Mouse (Mus musculus) kidney, embryonic 15.5 days (tissue): ENCODE data around the gene Cryab. TPM values are rescaled to one million over a fixed set of nuclear protein-coding genes. Genes with fewer than 3 reads are reported as not detected.

Source experiments
- polyA plus RNA-seq: library from polyadenylated mRNA; unstranded; fragments of >200 nt; fragmentation: Nextera tagmentation; extraction: Ambion mirVana; gene quantifications from 2 replicates; pipeline ENCODE4 v1.2.1, GENCODE M21; 2015

Gene Cryab
- polyA plus RNA-seq, 1 experiment from 2014 or later, result 53.1 TPM

Other genes starting within 250 kb of the Cryab start
- gene Pts, start 222.6 kb upstream of the Cryab start, polyA plus RNA-seq, result 88.2 and 94.1 TPM in 2 replicates
- 1.7 and 3.0 TPM in 2 replicates for gene Il18, start 196.5 kb upstream of the Cryab start, polyA plus RNA-seq
- gene Bco2, start 196.1 kb upstream of the Cryab start, polyA plus RNA-seq, result 0.08 and 0.12 TPM in 2 replicates
- gene Tex12, start 190.0 kb upstream of the Cryab start, polyA plus RNA-seq, result 0.18 TPM in 1 of 2 replicates, not detected in the other
- gene Sdhd, start 147.5 kb upstream of the Cryab start, polyA plus RNA-seq, result 363 and 376 TPM in 2 replicates
- 259 and 296 TPM in 2 replicates for gene Timm8b, start 147.4 kb upstream of the Cryab start, polyA plus RNA-seq
- gene Pih1d2, start 134.0 kb upstream of the Cryab start, polyA plus RNA-seq, result 4.9 and 5.6 TPM in 2 replicates
- 22.1 and 24.8 TPM in 2 replicates for gene Nkapd1, start 133.9 kb upstream of the Cryab start, polyA plus RNA-seq
- 60.4 and 67.2 TPM in 2 replicates for gene Dlat, start 91.5 kb upstream of the Cryab start, polyA plus RNA-seq
- gene Dixdc1, start 11.8 kb upstream of the Cryab start, polyA plus RNA-seq, result 8.3 and 8.5 TPM in 2 replicates
- 8.9 and 9.2 TPM in 2 replicates for gene 2310030G06Rik, start 4.8 kb upstream of the Cryab start, polyA plus RNA-seq
- gene Hspb2, start 1.0 kb downstream of the Cryab start, polyA plus RNA-seq, result 8.1 and 10.5 TPM in 2 replicates
- gene Fdxacb1, start 16.9 kb downstream of the Cryab start, polyA plus RNA-seq, result 10.9 and 11.7 TPM in 2 replicates
- 35.6 and 35.9 TPM in 2 replicates for gene Alg9, start 23.7 kb downstream of the Cryab start, polyA plus RNA-seq
- 30.1 and 35.0 TPM in 2 replicates for gene 1110032A03Rik, start 24.2 kb downstream of the Cryab start, polyA plus RNA-seq
- gene Ppp2r1b, start 94.0 kb downstream of the Cryab start, polyA plus RNA-seq, result 74.8 and 75.6 TPM in 2 replicates